Mouse (Mus musculus) spleen, adult 2 months (tissue): ENCODE data around the gene Snrnp25. TPM values are rescaled to one million over a fixed set of nuclear protein-coding genes. Genes with fewer than 3 reads are reported as not detected.
A peak's percentile ranks its signal among the peaks of the same experiment; 100 is the strongest.

Experiments used
- DNase-seq, 2 experiments: peaks; one replicate each; pipeline versions ENCODE4 v3.0.0 to v3.0.0-alpha.2; 2012 to 2021; ENCODE audit warnings: low spot score in 2 of 2, low read depth in 1 of 2
- H3K27ac ChIP-seq: fragments of 200-500 bp; 2 replicates; pipeline ENCODE4 v1.5.1; 2012; ENCODE audit warnings: low read length, inconsistent platforms; ENCODE audit not compliant: insufficient read depth
- H3K27me3 ChIP-seq: fragments of 200-500 bp; 2 replicates; pipeline ENCODE4 v1.6.1; 2012; ENCODE audit warnings: mild to moderate bottlenecking, moderate library complexity, low read length, inconsistent platforms; ENCODE audit not compliant: control insufficient read depth, insufficient read depth
- H3K36me3 ChIP-seq: fragments of 200-500 bp; 2 replicates; pipeline ENCODE4 v1.6.1; 2012; ENCODE audit warnings: mild to moderate bottlenecking, low read length, inconsistent platforms; ENCODE audit not compliant: control insufficient read depth, insufficient read depth
- H3K4me1 ChIP-seq: fragments of 200-500 bp; 2 replicates; pipeline ENCODE4 v1.6.1; 2011; ENCODE audit warnings: inconsistent platforms; ENCODE audit not compliant: control insufficient read depth, insufficient read depth, insufficient read length
- H3K4me3 ChIP-seq: fragments of 200-500 bp; 2 replicates; pipeline ENCODE4 v1.5.1; 2011; ENCODE audit warnings: mild to moderate bottlenecking, inconsistent platforms; ENCODE audit not compliant: insufficient read depth, insufficient read length; ENCODE audit errors: extremely low read depth
- CTCF ChIP-seq: fragments of 200-500 bp; IDR thresholded peaks from 2 replicates; pipeline ENCODE4 v1.5.1; 2011; ENCODE audit warnings: mild to moderate bottlenecking, inconsistent platforms; ENCODE audit not compliant: insufficient read depth, insufficient read length, insufficient replicate concordance; ENCODE audit errors: extremely low read depth
- POLR2A ChIP-seq: fragments of 200-500 bp; IDR thresholded peaks from 2 replicates; pipeline ENCODE4 v1.6.1; 2011; ENCODE audit warnings: low read depth, low read length, inconsistent platforms
- WGBS: fragments of 180-500 bp; shearing (Covaris S2); methylation state at CpG from one replicate; pipeline ENCODE4 v1.1.7; 2018; 5-methylcytosine and 5-hydroxymethylcytosine counted together
- polyA plus RNA-seq: library from polyadenylated mRNA; depleted of rRNA; stranded (reverse); fragments of >200 nt; gene quantifications from 2 replicates; pipeline ENCODE4 v1.2.3, GENCODE M21; 2012; rRNA removed

Snrnp25 gene
- 29.7 and 32.5 TPM in 2 replicates for polyA plus RNA-seq

GRCm38 (mm10) chr11:32205058-32205873, at the start of gene Snrnp25:
Gene Snrnp25 (plus strand): TSS chr11:32205415.
- Histone ChIP-seq H3K36me3 (peaks cover 6% of the 10 kb centered on the region), H3K27me3 (no peaks in the 10 kb centered on the region), H3K27ac (0 out of 2 replicates have a peak within 1 kb of the TSS, but pooled peaks have one; percentile 5), H3K4me1 (peaks cover 7% of the 10 kb centered on the region; the same call in 1 of the 2 replicates), H3K4me3 (peak within 1 kb of the TSS; percentile 75)
- WGBS, result under 1% methylated on average over 52 of the region's 52 CpGs
- peak; percentile 47 for TF ChIP-seq POLR2A
- no peak; the same call in 1 of the 2 replicates for TF ChIP-seq CTCF
- DNase-seq, result peak; percentile 93 to 94

GRCm38 (mm10) chr11:32156854-32157630, 48.2 kb upstream of the Snrnp25 start:
- H3K36me3 ChIP-seq, result no peaks in the 10 kb centered on the region
- H3K4me3 ChIP-seq, result no peak overlapping the region
- H3K27ac ChIP-seq, result no peak overlapping the region
- no peak for TF ChIP-seq POLR2A
- no peak for TF ChIP-seq CTCF
- WGBS, result 41% methylated on average over 7 of the region's 7 CpGs
- no peaks in the 10 kb centered on the region; the same call in 1 of the 2 replicates for H3K4me1 ChIP-seq
- no peaks in the 10 kb centered on the region for H3K27me3 ChIP-seq
- no peak for DNase-seq

- Histone ChIP-seq H3K36me3 (no peaks in the 10 kb centered on the region), H3K27me3 (no peaks in the 10 kb centered on the region), H3K4me3 (no peak overlapping the region), H3K4me1 (no peaks in the 10 kb centered on the region; the same call in 1 of the 2 replicates), H3K27ac (no peak overlapping the region)
- TF ChIP-seq POLR2A (no peak), CTCF (no peak)
- 88% methylated on average over 18 of the region's 18 CpGs for WGBS
- no peak for DNase-seq
Measured at GRCm38 (mm10) chr11:32157791-32158594, 47.2 kb upstream of the Snrnp25 start.

- TF ChIP-seq CTCF (no peak), POLR2A (no peak)
- no peak for DNase-seq
- Histone ChIP-seq H3K4me1 (no peaks in the 10 kb centered on the region; the same call in 1 of the 2 replicates), H3K4me3 (no peak overlapping the region), H3K36me3 (no peaks in the 10 kb centered on the region), H3K27ac (no peak overlapping the region), H3K27me3 (no peaks in the 10 kb centered on the region)
- 64% methylated on average over 3 of the region's 3 CpGs for WGBS
Measured at GRCm38 (mm10) chr11:32159176-32159575, 46.0 kb upstream of the Snrnp25 start.

GRCm38 (mm10) chr11:32160341-32160740, 44.9 kb upstream of the Snrnp25 start:
- Histone ChIP-seq H3K27me3 (no peaks in the 10 kb centered on the region), H3K4me1 (no peaks in the 10 kb centered on the region; the same call in 1 of the 2 replicates), H3K4me3 (no peak overlapping the region), H3K36me3 (no peaks in the 10 kb centered on the region), H3K27ac (no peak overlapping the region)
- TF ChIP-seq CTCF, result no peak
- no peak for TF ChIP-seq POLR2A
- no peak for DNase-seq
- WGBS, result 84% methylated on average over 7 of the region's 7 CpGs

- WGBS, result 46% methylated on average over 9 of the region's 9 CpGs
- Histone ChIP-seq H3K27me3 (no peaks in the 10 kb centered on the region), H3K4me1 (no peaks in the 10 kb centered on the region; the same call in 1 of the 2 replicates), H3K4me3 (no peak overlapping the region), H3K36me3 (no peaks in the 10 kb centered on the region), H3K27ac (no peak overlapping the region)
- no peak for DNase-seq
- TF ChIP-seq POLR2A (no peak), CTCF (no peak)
Measured at GRCm38 (mm10) chr11:32161500-32161899, 43.7 kb upstream of the Snrnp25 start.
